Mouse (Mus musculus): ENCODE data around the gene Olfr1457.

DNA sequence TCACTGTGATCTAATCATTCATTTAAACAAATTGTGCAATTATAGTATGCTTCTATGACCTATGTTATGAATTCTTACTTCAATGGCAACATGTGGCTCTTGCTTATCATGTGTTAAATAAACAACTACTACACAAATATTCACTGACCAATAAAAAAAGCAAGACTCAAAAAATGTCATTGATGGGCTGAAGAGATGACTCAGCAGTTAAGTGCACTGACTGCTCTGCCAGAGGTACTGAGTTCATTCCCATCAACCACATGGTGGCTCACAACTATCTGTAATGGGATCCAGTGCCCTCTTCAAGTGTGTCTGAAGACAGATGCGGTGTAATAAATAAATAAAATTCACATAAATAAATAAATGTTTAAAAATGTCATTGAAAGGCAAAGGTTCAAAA lies 3.8 kb downstream of the Olfr1457 start:
- TF ChIP-seq POLR2A (IDR thresholded peaks at IDR 0.05; ENCODE audit: extremely low read depth, insufficient read depth, low read length) = no peak
- TF ChIP-seq CTCF (IDR thresholded peaks at IDR 0.05; ENCODE audit: extremely low read depth, insufficient read depth, low read length) = no peak
